Mouse (Mus musculus) kidney, adult 2 months (tissue): ENCODE measurements around the gene Ano6.

ENCODE experiments used
- CTCF ChIP-seq: fragments of 200-500 bp; conservative IDR thresholded peaks from 2 replicates; pipeline ENCODE4 v1.5.1; 2011; ENCODE audit warnings: low read depth, mild to moderate bottlenecking, control low read depth, low read length, moderate library complexity, mixed read lengths; ENCODE audit not compliant: insufficient read depth, insufficient read length
- POLR2A ChIP-seq: fragments of 200-500 bp; IDR thresholded peaks from one replicate; pipeline ENCODE4 v1.6.1; 2011; ENCODE audit warnings: low read depth, low read length, control low read depth

- TF ChIP-seq CTCF (no peak), POLR2A (no peak)
These were observed 180.0 kb downstream of the Ano6 start for GRCm38 (mm10) chr15:95970691-95971090.
